Mouse (Mus musculus) myocyte (in vitro differentiated cells): ENCODE results near the gene Mat2a.

ENCODE experiments used
- E2F4 ChIP-seq: IDR thresholded peaks from one replicate; pipeline ENCODE4 v1.6.1; 2011; ENCODE audit warnings: mild to moderate bottlenecking, control low read depth, moderate library complexity; ENCODE audit not compliant: insufficient read depth
- MYOG ChIP-seq, 3 experiments: IDR thresholded peaks; one replicate each; pipeline ENCODE4 v1.6.1; 2011; ENCODE audit warnings: control low read depth in 2 of 3, low read depth in 2 of 3, mild to moderate bottlenecking in 2 of 3; ENCODE audit not compliant: insufficient read length in 2 of 3, control insufficient read depth in 1 of 3, insufficient read depth in 1 of 3
- POLR2A ChIP-seq: IDR thresholded peaks from one replicate; pipeline ENCODE4 v1.6.1; 2011; ENCODE audit warnings: low read depth, mild to moderate bottlenecking, control low read depth, moderate library complexity; ENCODE audit not compliant: insufficient read length
- POLR2AphosphoS2 ChIP-seq: IDR thresholded peaks from one replicate; pipeline ENCODE4 v1.6.1; 2011; ENCODE audit warnings: low read depth, control low read depth; ENCODE audit not compliant: insufficient read length
- SRF ChIP-seq: IDR thresholded peaks from one replicate; pipeline ENCODE4 v1.6.1; 2011; ENCODE audit warnings: low read depth; ENCODE audit not compliant: control insufficient read depth, insufficient read length
- TCF12 ChIP-seq: IDR thresholded peaks from one replicate; pipeline ENCODE4 v1.6.1; 2011; ENCODE audit warnings: mild to moderate bottlenecking, control low read depth; ENCODE audit not compliant: poor library complexity, insufficient read depth, severe bottlenecking
- USF1 ChIP-seq: IDR thresholded peaks from one replicate; pipeline ENCODE4 v1.6.1; 2011; ENCODE audit warnings: low read depth, mild to moderate bottlenecking, control low read depth, moderate library complexity

- TF ChIP-seq USF1 (no peak), POLR2A (no peak), E2F4 (no peak), MYOG (IDR thresholded peaks at IDR 0.05; ENCODE audit: control insufficient read depth in 1 of 3, insufficient read depth in 1 of 3, insufficient read length in 2 of 3, low read depth in 2 of 3) (no peak), SRF (no peak), POLR2AphosphoS2 (no peak), TCF12 (no peak)
Measured at GRCm38 (mm10) chr6:72388791-72389329, 50.5 kb downstream of the Mat2a start.
